In the genomic region with DNA sequence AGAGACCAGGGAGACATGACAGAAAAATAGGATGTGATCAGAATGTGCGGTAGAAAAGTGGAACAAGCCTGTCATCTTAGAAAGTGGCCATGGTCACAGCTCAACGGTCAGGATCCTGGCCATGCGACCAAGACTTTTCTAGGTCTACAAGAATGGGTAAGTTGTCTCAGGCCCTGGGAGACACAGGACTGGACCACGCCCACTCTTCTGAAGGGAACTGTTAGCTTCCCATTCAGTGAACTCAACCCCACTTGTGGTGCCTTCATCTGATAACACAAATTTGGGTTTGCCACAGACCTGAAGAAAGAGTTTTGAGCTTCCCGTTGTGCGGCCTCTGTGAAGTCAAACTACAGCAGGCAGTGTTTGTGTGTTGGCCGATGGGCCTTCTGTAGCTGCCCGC, we compare ENCODE assay signal across 21 mouse cellular contexts.
DNase-seq lines count a peak whose midpoint lies in the region; ATAC-seq and TF ChIP-seq lines count a peak whose summit lies in the region.
"Had no signal": no experiment of that assay in that cellular context is flagged by ENCODE, and none has a peak within 500 bp of the region (broad histone marks: within the 10 kb centered on the region; RNA-seq: fewer than 3 reads in every experiment).

No protein-coding gene starts in this region.

- ATAC-seq in liver, postnatal 0 days = no peak
- ATAC-seq in G1E (ENCODE audit: extremely low read depth, insufficient number of reproducible peaks, low FRiP score, poor library complexity, severe bottlenecking) = peak; percentile 41
- peak; percentile 43 to 65 for ATAC-seq in hematopoietic stem cell, adult 5-6 weeks (replicated peaks in 1 of 2; ENCODE audit: insufficient read depth in 1 of 2, low FRiP score in 2 of 2, low TSS enrichment in 1 of 2, low read depth in 1 of 2, poor library complexity in 2 of 2, severe bottlenecking in 2 of 2)
- peak; percentile 17; the same call in 1 of the 2 replicates for ATAC-seq in neutrophil, adult 5-6 weeks (ENCODE audit: extremely low read depth, insufficient number of reproducible peaks, low FRiP score, poor library complexity, severe bottlenecking)
- no peak for ATAC-seq in heart, embryonic 11.5 days (replicated peaks; ENCODE audit: insufficient number of reproducible peaks, low FRiP score, low TSS enrichment)
- ATAC-seq: forebrain, postnatal 0 days; intestine, postnatal 0 days had no signal

- H3K4me3 ChIP-seq in liver, postnatal 0 days (ENCODE audit: low read depth, low read length) = no peak overlapping the region
- peak overlapping the region; percentile 42; the same call in 1 of the 2 replicates for H3K4me3 ChIP-seq in G1E (ENCODE audit: low read depth, low read length)
- no peak overlapping the region for H3K4me3 ChIP-seq in heart, embryonic 11.5 days (ENCODE audit: low read depth, low read length)
- H3K4me3 ChIP-seq: forebrain, embryonic 10.5 days; heart, embryonic 12.5 days; neural tube, embryonic 12.5 days had no signal

- no peaks in the 10 kb centered on the region for H3K27me3 ChIP-seq in liver, postnatal 0 days (ENCODE audit: insufficient read depth, low read length)
- H3K27me3 ChIP-seq in G1E (ENCODE audit: insufficient read depth, low read length) = no peaks in the 10 kb centered on the region
- no peaks in the 10 kb centered on the region for H3K27me3 ChIP-seq in heart, embryonic 11.5 days (ENCODE audit: control insufficient read depth, insufficient read depth, low read length)
- H3K27me3 ChIP-seq: heart, embryonic 12.5 days; neural tube, embryonic 12.5 days had no signal

- DNase-seq in liver = peak; percentile 25
- DNase-seq in liver, postnatal 0 days = no peak
- DNase-seq in G1E (ENCODE audit: low spot score) = peak; percentile 53
- DNase-seq in left cerebral cortex, postnatal 14 days (ENCODE audit: low spot score in 2 of 2) = no peak
- DNase-seq: adrenal gland, postnatal 25 days; cerebellum, adult 2 months; cerebellum, postnatal 36 days; forebrain, postnatal 0 days; heart, postnatal 14 days; lung, adult 2 months; right cerebral cortex, adult 18-20 months had no signal

- H3K36me3 ChIP-seq in liver, postnatal 0 days (replicated peaks; ENCODE audit: insufficient read depth, low read length) = no peaks in the 10 kb centered on the region
- H3K36me3 ChIP-seq in G1E (replicated peaks) = peaks cover 10% of the 10 kb centered on the region
- H3K36me3 ChIP-seq in heart, embryonic 11.5 days (ENCODE audit: control insufficient read depth, insufficient read depth, low read length) = no peaks in the 10 kb centered on the region
- H3K36me3 ChIP-seq: forebrain, embryonic 10.5 days; heart, embryonic 12.5 days; neural tube, embryonic 12.5 days had no signal

- intact Hi-C loops in left cerebral cortex, postnatal 14 days (cut with DNase I) = no loop called here

- TF ChIP-seq CTCF in liver, postnatal 0 days (IDR thresholded peaks at IDR 0.05; ENCODE audit: low read depth) = no peak
- no peak for TF ChIP-seq CTCF in G1E (IDR thresholded peaks at IDR 0.05; ENCODE audit: low read depth, low read length)

- H3K4me2 ChIP-seq in liver, postnatal 0 days (ENCODE audit: low read depth, low read length) = no peak overlapping the region
- H3K4me2 ChIP-seq in heart, embryonic 11.5 days = no peak overlapping the region
- H3K4me2 ChIP-seq: heart, embryonic 12.5 days; hindbrain, embryonic 14.5 days; midbrain, embryonic 11.5 days; neural tube, embryonic 12.5 days had no signal

- H3K27ac ChIP-seq in liver, postnatal 0 days (ENCODE audit: low read depth) = no peak overlapping the region; the same call in 1 of the 2 replicates
- H3K27ac ChIP-seq in heart, embryonic 11.5 days (ENCODE audit: low read depth, low read length) = no peak overlapping the region
- H3K27ac ChIP-seq: forebrain, embryonic 10.5 days; hindbrain, embryonic 14.5 days; kidney, postnatal 0 days; neural tube, embryonic 12.5 days had no signal

- WGBS in liver, postnatal 0 days (ENCODE audit: insufficient replicate concordance) = 32% methylated on average over 8 of the region's 8 CpGs
- WGBS in heart, embryonic 11.5 days (ENCODE audit: insufficient replicate concordance) = 91% methylated on average over 8 of the region's 8 CpGs

- H3K9me3 ChIP-seq in liver, postnatal 0 days (ENCODE audit: low read length) = no peaks in the 10 kb centered on the region
- no peaks in the 10 kb centered on the region for H3K9me3 ChIP-seq in G1E (replicated peaks)
- no peaks in the 10 kb centered on the region for H3K9me3 ChIP-seq in heart, embryonic 11.5 days (replicated peaks; ENCODE audit: control insufficient read depth, low read length)
- H3K9me3 ChIP-seq: forebrain, embryonic 10.5 days; heart, embryonic 12.5 days; neural tube, embryonic 12.5 days had no signal

- peaks cover 32% of the 10 kb centered on the region for H3K4me1 ChIP-seq in liver, postnatal 0 days (ENCODE audit: insufficient read depth)
- peaks cover 87% of the 10 kb centered on the region for H3K4me1 ChIP-seq in G1E (ENCODE audit: insufficient read depth, low read depth, low read length)
- H3K4me1 ChIP-seq in heart, embryonic 11.5 days (ENCODE audit: control insufficient read depth, insufficient read depth, low read length) = peaks cover 22% of the 10 kb centered on the region
- H3K4me1 ChIP-seq: neural tube, embryonic 12.5 days had no signal

- TF ChIP-seq EP300 in liver, postnatal 0 days (IDR thresholded peaks at IDR 0.05; ENCODE audit: low read depth) = no peak

- H3K9ac ChIP-seq in liver, postnatal 0 days (replicated peaks) = no peak overlapping the region
- H3K9ac ChIP-seq in heart, embryonic 11.5 days (ENCODE audit: low read depth, low read length) = no peak overlapping the region
- H3K9ac ChIP-seq: forebrain, postnatal 0 days; heart, embryonic 12.5 days; hindbrain, embryonic 14.5 days; neural tube, embryonic 12.5 days had no signal

Comparison
In these comparisons a context has a peak if more than half of its experiments do, and no peak if none do; other contexts are left out.
1. DNase-seq: peak in liver (single experiment) and G1E (single experiment); none in liver, postnatal 0 days (single experiment) and left cerebral cortex, postnatal 14 days (0 of 2).
2. ATAC-seq: peak in G1E (single experiment), hematopoietic stem cell, adult 5-6 weeks (2 of 2) and neutrophil, adult 5-6 weeks (single experiment); none in liver, postnatal 0 days (single experiment) and heart, embryonic 11.5 days (single experiment).